18 mouse cellular contexts compared by ENCODE assay signal in genomic region chr9:37038445-37038844, GRCm38 (mm10).
DNase-seq lines count a peak whose midpoint lies in the region; ATAC-seq and TF ChIP-seq lines count a peak whose summit lies in the region.
"Had no signal": no experiment of that assay in that cellular context is flagged by ENCODE, and none has a peak within 500 bp of the region (broad histone marks: within the 10 kb centered on the region; RNA-seq: fewer than 3 reads in every experiment).

No protein-coding gene starts in this region.

- no peak for TF ChIP-seq POLR2A in cortical plate, adult 2 months (IDR thresholded peaks at IDR 0.05; ENCODE audit: extremely low read depth, insufficient read depth, low read length)

- H3K4me2 ChIP-seq in forebrain, embryonic 14.5 days (ENCODE audit: low read length), result no peak overlapping the region
- H3K4me2 ChIP-seq in midbrain, embryonic 14.5 days (ENCODE audit: low read length), result 0 out of 2 replicates have a peak overlapping the region, but pooled peaks have one; percentile 11
- H3K4me2 ChIP-seq in intestine, postnatal 0 days (replicated peaks; ENCODE audit: low read depth), result no peak overlapping the region
- H3K4me2 ChIP-seq: heart, embryonic 15.5 days; limb, embryonic 15.5 days had no signal

- DNase-seq in heart, adult 11 months, result peak; percentile 75
- no peak for DNase-seq in heart, adult 8-10 months (ENCODE audit: low spot score)
- DNase-seq in forebrain, embryonic 14.5 days (ENCODE audit: low spot score), result no peak
- DNase-seq in midbrain, embryonic 14.5 days, result peak; percentile 44
- no peak for DNase-seq in thymus, postnatal 25 days
- DNase-seq in adrenal gland, adult 2 months, result no peak
- DNase-seq: cerebellum, adult 11 months; cerebellum, postnatal 25 days; kidney, adult 2 months; kidney, postnatal 36 days; layer of hippocampus, adult 9-11 months; lung, postnatal 10 days; right cerebral cortex, postnatal 25 days; thymus, postnatal 14 days had no signal

- whole genome bisulfite sequencing in forebrain, embryonic 14.5 days, result 24% methylated on average over 7 of the region's 7 CpGs
- 47% methylated on average over 7 of the region's 7 CpGs for WGBS in midbrain, embryonic 14.5 days
- 74% methylated on average over 7 of the region's 7 CpGs for WGBS in intestine, postnatal 0 days

- H3K36me3 ChIP-seq in forebrain, embryonic 14.5 days (ENCODE audit: control insufficient read depth, insufficient read depth, low read length), result no peaks in the 10 kb centered on the region
- H3K36me3 ChIP-seq in midbrain, embryonic 14.5 days (ENCODE audit: control insufficient read depth, insufficient read depth, low read length), result no peaks in the 10 kb centered on the region
- H3K36me3 ChIP-seq in intestine, postnatal 0 days (ENCODE audit: control insufficient read depth, insufficient read depth), result no peaks in the 10 kb centered on the region
- H3K36me3 ChIP-seq: heart, embryonic 15.5 days; limb, embryonic 15.5 days had no signal

- no peaks in the 10 kb centered on the region for H3K27me3 ChIP-seq in forebrain, embryonic 14.5 days (replicated peaks; ENCODE audit: control insufficient read depth, insufficient read depth, low read length)
- H3K27me3 ChIP-seq in midbrain, embryonic 14.5 days (ENCODE audit: control insufficient read depth, insufficient read depth, low read length), result no peaks in the 10 kb centered on the region
- H3K27me3 ChIP-seq in intestine, postnatal 0 days (replicated peaks; ENCODE audit: control insufficient read depth, insufficient read depth, low read length), result no peaks in the 10 kb centered on the region
- H3K27me3 ChIP-seq: heart, embryonic 15.5 days had no signal

- H3K27ac ChIP-seq in cortical plate, adult 2 months (ENCODE audit: insufficient read depth, low read length), result peak overlapping the region; percentile 28
- H3K27ac ChIP-seq in forebrain, embryonic 14.5 days (ENCODE audit: low read depth, low read length), result peak overlapping the region; percentile 58; the same call in 1 of the 2 replicates
- H3K27ac ChIP-seq in midbrain, embryonic 14.5 days (replicated peaks; ENCODE audit: low read depth, low read length), result peak overlapping the region; percentile 71
- no peak overlapping the region for H3K27ac ChIP-seq in intestine, postnatal 0 days (ENCODE audit: low read depth, low read length)
- H3K27ac ChIP-seq: heart, embryonic 15.5 days; limb, embryonic 15.5 days had no signal

- H3K9me3 ChIP-seq in forebrain, embryonic 14.5 days (replicated peaks; ENCODE audit: control insufficient read depth, low read length), result no peaks in the 10 kb centered on the region
- no peaks in the 10 kb centered on the region for H3K9me3 ChIP-seq in midbrain, embryonic 14.5 days (ENCODE audit: control insufficient read depth, low read length)
- H3K9me3 ChIP-seq in intestine, postnatal 0 days (ENCODE audit: control insufficient read depth), result no peaks in the 10 kb centered on the region
- H3K9me3 ChIP-seq: heart, embryonic 15.5 days; limb, embryonic 15.5 days had no signal

- ATAC-seq in forebrain, embryonic 14.5 days, result peak; percentile 20; the same call in 1 of the 2 replicates
- ATAC-seq in midbrain, embryonic 14.5 days (ENCODE audit: low FRiP score, low TSS enrichment), result no peak
- ATAC-seq in intestine, postnatal 0 days, result no peak

- H3K9ac ChIP-seq in forebrain, embryonic 14.5 days (ENCODE audit: low read length), result no peak overlapping the region
- H3K9ac ChIP-seq in midbrain, embryonic 14.5 days (replicated peaks; ENCODE audit: low read length), result no peak overlapping the region
- no peak overlapping the region for H3K9ac ChIP-seq in intestine, postnatal 0 days (ENCODE audit: low read depth, low read length)
- H3K9ac ChIP-seq: heart, embryonic 15.5 days; limb, embryonic 15.5 days had no signal

- no peak for TF ChIP-seq CTCF in cortical plate, adult 2 months (IDR thresholded peaks at IDR 0.05; ENCODE audit: extremely low read depth, insufficient read depth, low read length)
- no peak for TF ChIP-seq CTCF in intestine, postnatal 0 days (IDR thresholded peaks at IDR 0.05; ENCODE audit: low read depth)

- peaks cover 14% of the 10 kb centered on the region for H3K4me1 ChIP-seq in cortical plate, adult 2 months (ENCODE audit: control insufficient read depth, insufficient read depth, low read length)
- H3K4me1 ChIP-seq in forebrain, embryonic 14.5 days (ENCODE audit: control insufficient read depth, insufficient read depth, low read length), result peaks cover 9% of the 10 kb centered on the region
- H3K4me1 ChIP-seq in midbrain, embryonic 14.5 days (ENCODE audit: control insufficient read depth, insufficient read depth, low read length), result peaks cover 7% of the 10 kb centered on the region; the same call in 1 of the 2 replicates
- H3K4me1 ChIP-seq in intestine, postnatal 0 days (replicated peaks; ENCODE audit: control insufficient read depth, insufficient read depth, low read length), result no peaks in the 10 kb centered on the region
- H3K4me1 ChIP-seq: heart, embryonic 15.5 days had no signal

- no peak overlapping the region for H3K4me3 ChIP-seq in cortical plate, adult 2 months (ENCODE audit: insufficient read depth, low read length)
- H3K4me3 ChIP-seq in forebrain, embryonic 14.5 days (ENCODE audit: low read depth, low read length), result no peak overlapping the region
- H3K4me3 ChIP-seq in midbrain, embryonic 14.5 days (replicated peaks; ENCODE audit: low read depth, low read length), result no peak overlapping the region
- no peak overlapping the region for H3K4me3 ChIP-seq in intestine, postnatal 0 days (ENCODE audit: low read depth, low read length)
- H3K4me3 ChIP-seq: heart, embryonic 15.5 days; limb, embryonic 15.5 days had no signal

Comparison
In these comparisons a context has a peak if more than half of its experiments do, and no peak if none do; other contexts are left out.
1. DNase-seq: peak in heart, adult 11 months (single experiment) and midbrain, embryonic 14.5 days (single experiment); none in heart, adult 8-10 months (single experiment), forebrain, embryonic 14.5 days (single experiment), thymus, postnatal 25 days (single experiment) and adrenal gland, adult 2 months (single experiment).